Mouse (Mus musculus) stomach, postnatal 0 days (tissue): ENCODE data around the gene Fbxo21. TPM values are rescaled to one million over a fixed set of nuclear protein-coding genes. Genes with fewer than 3 reads are reported as not detected.

Experiments
- ATAC-seq: fragments of 200-750 bp; cut with Nextera tagmentation; 2 replicates; pipeline ENCODE4 v1.8.0; 2017; ENCODE audit not compliant: low FRiP score, low TSS enrichment
- DNase-seq: peaks from one replicate; pipeline ENCODE4 v3.0.0-alpha.2; 2016; ENCODE audit warnings: low spot score
- H3K27ac ChIP-seq: fragments of 300-500 bp; sonication (generic); replicated peaks from 2 replicates; pipeline ENCODE4 v1.5.1; 2014; ENCODE audit warnings: mild to moderate bottlenecking, control low read depth
- H3K27me3 ChIP-seq: fragments of 300-500 bp; sonication (generic); 2 replicates; pipeline ENCODE4 v1.6.1; 2014; ENCODE audit warnings: low read length; ENCODE audit not compliant: control insufficient read depth, insufficient read depth
- H3K36me3 ChIP-seq: fragments of 300-500 bp; sonication (generic); 2 replicates; pipeline ENCODE4 v1.6.1; 2014; ENCODE audit warnings: low read length, mixed read lengths; ENCODE audit not compliant: control insufficient read depth, insufficient read depth
- H3K4me1 ChIP-seq: fragments of 300-500 bp; sonication (generic); replicated peaks from 2 replicates; pipeline ENCODE4 v1.6.1; 2014; ENCODE audit warnings: antibody characterized with exemption; ENCODE audit not compliant: control insufficient read depth, insufficient read depth
- H3K4me2 ChIP-seq: fragments of 300-500 bp; sonication (generic); replicated peaks from 2 replicates; pipeline ENCODE4 v1.6.1; 2014; ENCODE audit warnings: low read depth, mild to moderate bottlenecking, control low read depth, moderate library complexity
- H3K4me3 ChIP-seq: fragments of 300-500 bp; sonication (generic); 2 replicates; pipeline ENCODE4 v1.5.1; 2014; ENCODE audit warnings: low read depth, low read length, control low read depth
- H3K9ac ChIP-seq: fragments of 300-500 bp; sonication (generic); 2 replicates; pipeline ENCODE4 v1.6.1; 2014; ENCODE audit warnings: mild to moderate bottlenecking, low read length, control low read depth, mixed read lengths
- H3K9me3 ChIP-seq: fragments of 300-500 bp; sonication (generic); 2 replicates; pipeline ENCODE4 v1.6.1; 2016; ENCODE audit warnings: low read length; ENCODE audit not compliant: control insufficient read depth
- CTCF ChIP-seq: IDR thresholded peaks from 2 replicates; pipeline ENCODE4 v1.5.1; 2016; ENCODE audit warnings: antibody characterized with exemption, low read depth, mild to moderate bottlenecking, moderate library complexity
- EP300 ChIP-seq: optimal IDR thresholded peaks from 2 replicates; pipeline ENCODE3; 2016; ENCODE audit warnings: antibody characterized with exemption
- WGBS: fragments of 180-500 bp; shearing (Covaris S2); extraction: QIAGEN DNeasy Blood & Tissue Kit; methylation state at CpG from one replicate; pipeline ENCODE4 v1.1.7; 2014; 5-methylcytosine and 5-hydroxymethylcytosine counted together
- polyA plus RNA-seq: library from polyadenylated mRNA; unstranded; fragments of >200 nt; fragmentation: Nextera tagmentation; extraction: Ambion mirVana; gene quantifications from 2 replicates; pipeline ENCODE4 v1.2.1, GENCODE M21; 2015

Gene Fbxo21
- polyA plus RNA-seq, 1 experiment from 2014 or later = 19.2 TPM

- Histone ChIP-seq H3K9me3 (no peaks in the 10 kb centered on the region), H3K27ac (no peak overlapping the region), H3K27me3 (peaks cover 13% of the 10 kb centered on the region; the same call in 1 of the 2 replicates), H3K4me2 (peak overlapping the region; percentile 96), H3K4me1 (peaks cover 3% of the 10 kb centered on the region), H3K4me3 (peak overlapping the region; percentile 62), H3K36me3 (no peaks in the 10 kb centered on the region), H3K9ac (0 out of 2 replicates have a peak overlapping the region, but pooled peaks have one; percentile 4)
- ATAC-seq = no peak
- 6% methylated on average over 10 of the region's 10 CpGs for WGBS
- TF ChIP-seq EP300 = no peak
- TF ChIP-seq CTCF = no peak
- DNase-seq = peak; percentile 31
Observed at GRCm38 (mm10) chr5:118029420-118029819, 52.9 kb downstream of the Fbxo21 start.

DNA sequence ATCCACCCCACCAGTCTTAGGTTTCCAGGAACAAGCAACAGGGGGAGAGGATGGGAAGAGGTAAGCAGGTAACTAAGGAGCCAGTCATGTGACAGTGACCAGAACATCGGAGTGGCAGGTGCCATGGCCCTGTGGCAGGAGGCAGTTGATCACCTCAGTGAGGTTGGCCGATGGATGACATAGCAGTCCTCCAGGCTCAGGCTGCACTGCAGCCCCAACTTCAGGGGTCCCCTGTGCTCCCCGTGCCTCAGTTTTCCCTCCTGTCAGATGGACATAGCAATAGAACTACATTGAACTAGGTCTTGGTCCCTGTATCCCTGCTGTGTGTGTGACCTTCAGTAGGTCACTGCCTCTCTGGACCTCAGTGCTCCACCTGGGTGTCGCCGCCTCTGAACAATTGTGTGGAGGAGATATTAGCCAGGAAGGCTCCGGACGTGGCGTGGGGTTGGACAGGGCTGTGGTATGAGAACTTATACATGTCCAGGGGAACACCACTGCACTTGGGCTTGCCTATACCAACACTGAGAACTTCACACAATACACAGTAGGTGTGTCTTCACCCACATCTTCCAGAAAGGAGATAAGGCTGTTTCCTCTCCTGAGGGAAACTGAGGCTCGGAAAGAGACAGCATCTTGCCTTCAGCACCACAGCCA is 53.6 kb downstream of the Fbxo21 start:
- Histone ChIP-seq H3K4me3 (no peak overlapping the region), H3K4me1 (peaks cover 3% of the 10 kb centered on the region), H3K9me3 (no peaks in the 10 kb centered on the region), H3K36me3 (no peaks in the 10 kb centered on the region), H3K9ac (no peak overlapping the region), H3K27me3 (peaks cover 13% of the 10 kb centered on the region; the same call in 1 of the 2 replicates), H3K4me2 (no peak overlapping the region), H3K27ac (no peak overlapping the region)
- DNase-seq = no peak
- TF ChIP-seq EP300 (no peak), CTCF (no peak)
- no peak for ATAC-seq
- WGBS = 91% methylated on average over 9 of the region's 9 CpGs

GRCm38 (mm10) chr5:118031059-118031458 is 54.5 kb downstream of the Fbxo21 start:
- Histone ChIP-seq H3K36me3 (no peaks in the 10 kb centered on the region), H3K27me3 (peaks cover 13% of the 10 kb centered on the region; the same call in 1 of the 2 replicates), H3K4me2 (no peak overlapping the region), H3K4me3 (no peak overlapping the region), H3K9me3 (no peaks in the 10 kb centered on the region), H3K9ac (no peak overlapping the region), H3K4me1 (peaks cover 3% of the 10 kb centered on the region), H3K27ac (no peak overlapping the region; the same call in 1 of the 2 replicates)
- WGBS = 37% methylated on average over 5 of the region's 5 CpGs
- TF ChIP-seq EP300 = no peak
- no peak for TF ChIP-seq CTCF
- DNase-seq (peak; percentile 83), ATAC-seq (peak; percentile 82)

DNA sequence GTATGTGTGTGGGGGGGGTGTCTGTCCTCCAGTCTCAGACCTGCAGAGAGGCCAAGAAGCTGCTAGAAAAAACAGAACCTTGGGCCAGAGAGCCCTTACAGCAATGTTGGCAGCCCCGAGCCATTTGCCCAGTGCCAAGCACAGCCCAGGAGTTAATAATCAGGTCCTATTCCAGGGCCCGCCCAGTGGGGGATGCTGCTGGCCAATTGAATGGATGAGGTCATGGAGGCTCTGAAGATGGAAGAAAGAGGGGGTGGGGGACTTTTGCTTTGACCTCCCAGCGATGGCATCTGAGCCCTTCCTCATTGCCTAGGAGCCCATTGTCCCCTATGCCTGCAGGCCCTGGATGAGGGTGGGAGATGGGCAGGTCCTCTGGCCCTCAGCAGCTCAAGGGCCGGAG is 55.0 kb downstream of the Fbxo21 start:
- Histone ChIP-seq H3K36me3 (no peaks in the 10 kb centered on the region), H3K27me3 (peaks cover 13% of the 10 kb centered on the region; the same call in 1 of the 2 replicates), H3K27ac (no peak overlapping the region; the same call in 1 of the 2 replicates), H3K4me1 (peaks cover 3% of the 10 kb centered on the region), H3K4me2 (no peak overlapping the region), H3K9me3 (no peaks in the 10 kb centered on the region), H3K9ac (no peak overlapping the region), H3K4me3 (no peak overlapping the region)
- ATAC-seq (peak; percentile 14; the same call in 1 of the 2 replicates), DNase-seq (peak; percentile 39)
- TF ChIP-seq CTCF (no peak), EP300 (no peak)
- WGBS = 59% methylated on average over 4 of the region's 4 CpGs

- DNase-seq = no peak
- WGBS = 35% methylated on average over 4 of the region's 4 CpGs
- H3K4me3 ChIP-seq = no peak overlapping the region
- no peak for TF ChIP-seq EP300
- no peak for TF ChIP-seq CTCF
- H3K9me3 ChIP-seq = no peaks in the 10 kb centered on the region
- H3K4me1 ChIP-seq = no peaks in the 10 kb centered on the region
- no peak overlapping the region for H3K27ac ChIP-seq
- ATAC-seq = no peak
- H3K36me3 ChIP-seq = no peaks in the 10 kb centered on the region
- no peak overlapping the region for H3K9ac ChIP-seq
- H3K27me3 ChIP-seq = 0 out of 2 replicates have a peak, but pooled peaks cover 2% of the 10 kb centered on the region
- no peak overlapping the region for H3K4me2 ChIP-seq
Observed at GRCm38 (mm10) chr5:118033328-118033727, 56.8 kb downstream of the Fbxo21 start.

DNA sequence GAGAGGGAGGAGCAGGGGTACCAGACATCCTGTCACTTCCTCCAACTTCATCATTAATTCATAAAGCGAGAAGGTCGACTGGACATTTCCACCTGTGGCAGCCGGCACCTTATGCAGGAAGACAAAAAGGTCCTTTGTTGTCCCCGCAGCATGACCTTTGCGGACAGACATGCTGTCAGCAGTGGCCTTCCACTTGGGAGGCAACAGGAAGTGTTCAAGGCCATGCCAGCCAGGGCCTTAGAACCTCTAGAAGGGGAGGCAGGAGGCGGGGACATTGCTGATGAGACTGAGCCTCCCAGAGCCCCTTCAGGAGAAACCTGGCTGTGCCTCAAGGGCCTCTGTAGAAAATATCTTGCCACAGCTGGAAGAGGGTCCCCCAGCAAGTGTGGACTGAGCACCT is 57.2 kb downstream of the Fbxo21 start:
- TF ChIP-seq CTCF (no peak), EP300 (no peak)
- Histone ChIP-seq H3K4me3 (no peak overlapping the region), H3K27me3 (0 out of 2 replicates have a peak, but pooled peaks cover 2% of the 10 kb centered on the region), H3K9me3 (no peaks in the 10 kb centered on the region), H3K9ac (no peak overlapping the region), H3K27ac (no peak overlapping the region), H3K36me3 (no peaks in the 10 kb centered on the region), H3K4me2 (no peak overlapping the region), H3K4me1 (no peaks in the 10 kb centered on the region)
- DNase-seq (no peak), ATAC-seq (no peak)
- 77% methylated on average over 6 of the region's 6 CpGs for WGBS
